Mouse (Mus musculus): Measurements from ENCODE around the gene Arfgef2.

Gene Arfgef2

DNA sequence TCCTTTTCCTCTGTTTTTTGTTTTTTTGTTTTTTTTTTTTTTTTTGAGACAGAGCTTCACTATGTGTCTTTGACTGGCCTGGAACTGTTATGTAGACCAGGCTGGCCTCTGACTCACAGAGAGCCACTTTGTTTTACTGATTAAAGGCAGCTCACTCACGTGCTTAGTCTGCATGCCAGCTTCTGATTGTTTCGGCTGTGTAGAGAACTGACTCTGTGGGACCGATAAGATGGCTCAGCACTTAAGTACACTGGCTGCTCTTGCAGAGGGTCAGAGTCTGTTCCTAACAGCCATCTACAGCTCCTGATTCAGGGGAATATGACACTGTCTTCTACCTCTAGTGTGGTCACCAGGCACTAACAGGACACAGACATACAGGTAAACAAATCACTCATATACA, 57.1 kb downstream of the Arfgef2 start:
- no peak for DNase-seq (ENCODE audit: low spot score)

DNA sequence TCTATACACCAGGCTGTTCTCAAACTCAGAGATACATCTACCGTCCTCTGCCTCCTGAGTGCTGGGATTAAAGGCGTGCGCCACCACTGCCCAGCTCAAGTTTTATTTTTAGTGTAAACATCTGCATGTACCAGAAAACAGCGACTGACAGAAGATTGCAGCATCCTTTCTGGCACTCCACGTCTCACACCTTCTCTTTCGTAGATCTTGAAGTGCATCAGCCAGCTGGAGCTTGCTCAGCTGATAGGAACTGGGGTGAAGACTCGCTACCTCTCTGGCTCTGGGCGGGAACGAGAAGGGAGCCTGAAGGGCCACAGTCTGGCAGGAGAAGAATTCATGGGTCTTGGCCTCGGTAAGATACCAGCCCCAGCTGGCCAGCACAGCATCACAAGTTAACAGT, 60.1 kb downstream of the Arfgef2 start:
- no peak for DNase-seq (ENCODE audit: low spot score)

DNA sequence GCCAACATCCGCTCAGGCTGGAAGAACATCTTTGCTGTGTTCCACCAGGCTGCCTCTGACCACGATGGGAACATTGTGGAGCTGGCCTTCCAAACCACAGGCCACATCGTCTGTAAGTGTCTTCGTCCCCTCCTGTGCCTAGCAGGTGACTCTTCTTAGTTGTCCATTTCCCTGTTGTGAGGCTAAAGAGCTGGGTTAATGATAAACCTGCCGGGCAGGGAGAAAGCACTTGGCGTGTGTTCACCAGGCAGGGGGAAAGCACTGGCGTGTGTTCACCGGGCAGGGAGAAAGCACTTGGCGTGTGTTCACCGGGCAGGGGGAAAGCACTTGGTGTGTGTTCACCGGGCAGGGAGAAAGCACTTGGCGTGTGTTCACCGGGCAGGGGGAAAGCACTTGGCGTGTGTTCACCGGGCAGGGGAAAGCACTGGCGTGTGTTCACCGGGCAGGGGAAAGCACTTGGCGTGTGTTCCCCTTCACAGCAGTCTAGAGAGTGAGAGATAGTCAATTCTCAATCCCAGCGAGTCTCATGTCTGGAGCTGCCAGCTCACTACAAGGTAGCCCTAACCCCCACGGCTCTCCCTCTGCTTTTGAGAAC, 65.0 kb downstream of the Arfgef2 start:
- DNase-seq (ENCODE audit: low spot score) = no peak

DNA sequence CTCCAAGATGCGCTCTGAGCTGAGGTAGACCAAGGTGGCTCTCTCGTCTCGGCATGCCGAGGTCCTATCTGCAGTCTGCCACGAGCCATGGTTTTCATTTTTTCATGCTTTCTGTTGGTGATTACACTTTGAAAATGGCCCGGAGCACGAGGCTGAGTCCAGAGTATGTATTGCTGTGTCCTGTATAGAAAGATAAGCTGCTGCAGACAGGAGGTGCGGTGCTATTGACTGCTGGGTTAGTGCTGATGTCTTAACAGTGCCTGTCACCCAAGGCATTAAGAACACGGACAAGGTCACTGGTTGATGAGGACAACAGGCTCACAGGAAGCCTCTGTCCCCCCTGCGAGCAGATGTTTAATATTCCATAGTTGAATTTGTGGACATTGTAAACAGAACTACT, 65.5 kb downstream of the Arfgef2 start:
- DNase-seq (ENCODE audit: low spot score) = no peak

DNA sequence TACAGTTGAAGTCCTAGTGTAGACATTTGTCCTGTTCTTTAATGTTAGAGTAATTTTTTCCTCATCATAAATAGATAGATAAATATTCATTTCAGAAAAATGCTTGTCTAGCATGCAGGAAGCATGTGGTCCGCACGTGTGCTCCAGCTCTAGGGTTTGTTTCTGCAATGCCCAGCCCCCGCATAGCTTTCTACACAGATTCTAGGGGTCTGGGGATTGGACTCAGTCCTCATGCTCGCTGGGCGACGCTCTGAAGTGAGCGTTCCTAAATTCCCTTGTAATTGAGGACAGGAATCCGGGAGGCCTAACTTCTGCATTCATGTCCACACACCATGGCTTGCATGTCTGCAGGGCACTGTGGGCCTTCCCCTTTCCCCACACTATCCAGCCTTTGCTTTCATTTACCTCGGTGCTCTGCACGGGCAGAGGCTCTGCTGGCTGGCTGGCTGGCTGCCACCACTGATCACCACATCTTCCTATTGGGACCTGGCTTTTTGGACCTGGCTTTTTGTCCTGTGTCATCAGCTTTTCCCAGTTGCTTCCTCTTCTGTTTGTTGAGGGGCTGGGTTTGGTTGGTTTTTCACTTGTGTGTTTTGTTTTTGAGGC, 69.4 kb downstream of the Arfgef2 start:
- no peak for DNase-seq (ENCODE audit: low spot score)

DNA sequence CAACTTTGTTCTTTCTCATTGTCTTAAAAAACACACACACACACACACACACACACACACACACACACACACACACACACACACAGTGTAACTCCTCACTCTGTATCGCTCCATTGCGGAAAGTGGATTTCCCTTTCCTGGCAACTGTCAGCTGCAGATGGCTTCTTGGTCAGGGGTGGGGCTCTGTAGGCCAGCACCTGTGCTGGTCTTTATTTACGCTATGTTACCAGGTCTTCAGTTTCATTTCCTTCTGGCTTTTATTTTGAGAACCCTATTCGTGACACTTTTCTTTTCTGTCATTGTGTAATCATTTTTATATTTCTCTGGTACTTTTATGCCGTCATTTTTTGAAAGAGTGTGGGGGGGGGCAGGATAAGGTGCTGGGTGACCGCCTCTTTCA, 70.2 kb downstream of the Arfgef2 start:
- no peak for DNase-seq (ENCODE audit: low spot score)

DNA sequence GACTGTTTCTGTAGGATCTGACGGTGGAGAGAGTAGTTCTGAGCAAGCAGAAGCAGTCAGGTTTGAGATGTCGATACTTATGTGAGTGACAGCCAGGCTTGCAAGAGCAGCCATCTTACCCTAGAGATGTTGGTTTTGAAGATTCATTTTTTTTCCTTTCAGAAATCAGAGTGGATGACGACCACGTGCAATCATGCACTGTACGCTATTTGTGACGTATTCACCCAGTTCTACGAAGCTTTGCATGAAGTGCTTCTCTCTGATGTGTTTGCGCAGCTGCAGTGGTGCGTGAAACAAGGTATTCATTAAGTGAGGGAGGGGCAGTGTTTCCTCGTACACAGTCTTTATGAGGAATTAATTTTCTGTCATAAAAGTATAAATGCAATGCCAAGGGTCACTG, 70.9 kb downstream of the Arfgef2 start:
- no peak for DNase-seq (ENCODE audit: low spot score)

DNA sequence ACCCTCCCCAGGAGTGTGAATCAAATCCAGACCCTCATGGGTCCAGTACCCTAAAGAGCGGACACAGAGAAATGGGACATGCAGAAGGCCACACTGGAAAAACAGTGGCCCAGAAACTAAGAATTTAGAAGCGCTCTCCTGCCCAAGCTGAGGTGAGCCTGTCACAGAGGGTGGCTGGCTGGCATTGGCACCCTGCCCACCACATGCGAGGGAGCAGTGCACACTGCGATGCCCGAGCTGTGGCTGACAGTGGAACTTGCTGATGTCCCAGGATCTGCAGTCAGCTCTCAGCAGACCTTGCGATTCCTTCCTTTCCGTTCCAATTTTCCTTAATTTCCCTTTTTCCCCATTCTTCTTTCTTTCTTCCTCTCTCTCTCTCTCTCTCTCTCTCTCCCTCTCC, 79.7 kb downstream of the Arfgef2 start:
- DNase-seq (ENCODE audit: low spot score) = no peak

DNA sequence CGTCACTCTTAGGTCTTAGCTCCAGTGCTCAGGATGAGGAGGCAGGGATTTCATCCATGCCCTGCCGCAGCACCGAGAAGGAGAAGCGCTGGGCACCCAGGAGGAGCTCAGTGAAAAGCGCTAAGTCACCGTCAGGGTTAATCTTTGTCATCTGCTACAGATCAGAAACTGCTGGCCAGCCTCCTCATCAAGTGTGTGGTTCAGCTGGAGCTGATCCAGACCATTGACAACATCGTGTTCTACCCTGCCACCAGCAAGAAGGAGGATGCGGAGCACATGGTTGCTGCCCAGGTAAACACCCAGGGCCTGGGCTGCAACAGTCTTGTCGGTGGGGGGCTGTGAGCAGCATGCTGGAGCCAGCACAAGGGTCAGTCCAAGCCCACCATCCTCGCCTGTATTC, 80.2 kb downstream of the Arfgef2 start:
- no peak for DNase-seq (ENCODE audit: low spot score)

DNA sequence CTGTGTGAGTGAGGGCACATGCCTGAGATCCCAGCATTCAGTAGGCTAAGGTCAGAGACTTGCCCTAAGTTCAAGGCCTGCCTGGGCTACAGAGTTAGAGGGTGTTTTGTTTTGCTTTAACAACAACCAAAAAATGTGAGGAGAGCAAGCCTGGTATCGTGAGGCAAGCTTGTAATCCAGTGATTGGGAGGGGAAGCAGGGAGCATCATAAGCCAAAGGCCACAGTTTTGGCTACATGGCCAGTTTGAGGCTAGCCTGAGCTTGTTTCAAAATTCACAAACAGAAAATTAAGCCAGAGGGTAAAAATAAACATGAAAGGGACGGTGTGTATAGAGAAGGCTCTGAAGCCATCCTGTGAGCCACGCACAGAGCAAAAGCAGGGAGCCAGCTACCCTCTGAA, 80.8 kb downstream of the Arfgef2 start:
- no peak for DNase-seq (ENCODE audit: low spot score)

DNA sequence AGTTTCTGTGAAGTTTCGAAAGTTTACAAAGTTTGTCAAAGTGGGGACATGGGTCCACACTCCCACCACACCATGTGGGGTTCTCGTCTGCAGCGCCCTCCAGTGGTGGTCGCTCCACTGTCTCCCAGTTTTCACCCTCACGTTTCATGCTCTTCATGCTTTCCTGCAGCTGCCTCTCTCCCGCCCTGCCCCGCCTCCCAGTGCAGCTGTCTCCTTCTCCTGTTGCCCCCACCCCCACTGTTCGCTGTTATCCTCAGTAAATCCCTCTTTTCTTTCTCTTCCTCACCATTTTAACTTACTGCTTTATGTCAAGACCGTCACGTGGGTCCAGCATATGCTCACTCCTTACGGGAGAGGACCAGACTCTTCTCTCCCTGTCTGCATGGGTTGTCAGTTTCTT, 82.4 kb downstream of the Arfgef2 start:
- DNase-seq (ENCODE audit: low spot score) = no peak

DNA sequence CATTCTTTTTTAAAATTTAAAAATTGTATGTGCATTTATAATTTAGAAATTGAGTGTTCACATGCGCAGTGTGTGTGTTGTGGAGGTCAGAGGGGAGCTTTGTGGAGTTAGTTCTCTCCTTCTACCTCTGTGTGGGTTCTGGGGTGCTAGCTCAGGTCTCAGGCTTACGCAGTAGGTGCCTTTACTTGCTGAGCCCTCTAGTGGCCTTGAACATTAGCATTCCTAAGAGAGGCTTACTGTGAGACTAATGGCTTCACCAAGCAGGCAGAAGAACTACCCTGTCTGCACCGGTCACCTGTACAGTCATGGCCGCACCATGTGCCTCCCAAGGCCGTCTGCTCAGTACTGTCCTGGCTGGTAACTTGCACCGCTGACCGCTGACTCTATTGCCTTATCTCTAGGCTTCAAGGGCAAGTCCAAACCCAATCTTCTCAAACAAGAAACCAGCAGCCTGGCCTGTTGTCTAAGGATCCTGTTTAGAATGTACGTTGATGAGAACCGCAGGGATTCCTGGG, 86.0 kb downstream of the Arfgef2 start:
- DNase-seq (ENCODE audit: low spot score) = no peak

DNA sequence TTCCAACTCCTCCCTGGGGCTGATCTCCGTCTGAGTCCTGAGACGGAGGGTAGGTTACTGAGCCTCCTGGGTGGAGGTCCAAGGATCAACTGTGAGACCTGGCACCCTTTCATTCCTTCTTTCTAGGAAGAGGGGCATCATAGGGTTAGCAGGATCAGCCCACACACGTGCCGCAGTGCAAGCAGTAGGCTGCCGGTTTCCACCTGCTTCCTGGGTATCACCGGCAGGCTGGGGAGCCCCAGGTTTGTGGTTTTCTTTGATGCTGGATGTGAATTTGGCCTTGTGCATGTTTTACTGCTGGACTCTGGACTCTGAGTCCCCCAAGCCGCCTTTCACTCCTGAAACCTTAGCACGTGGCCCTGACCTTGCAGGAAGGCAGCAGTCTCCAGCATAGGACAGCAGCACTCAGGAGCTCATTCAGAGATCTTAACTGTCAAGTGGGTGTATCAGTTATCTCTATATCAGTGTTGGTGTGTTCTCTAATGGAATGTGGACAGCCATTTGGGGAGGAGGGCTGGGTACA, 86.8 kb downstream of the Arfgef2 start:
- no peak for DNase-seq (ENCODE audit: low spot score)

DNA sequence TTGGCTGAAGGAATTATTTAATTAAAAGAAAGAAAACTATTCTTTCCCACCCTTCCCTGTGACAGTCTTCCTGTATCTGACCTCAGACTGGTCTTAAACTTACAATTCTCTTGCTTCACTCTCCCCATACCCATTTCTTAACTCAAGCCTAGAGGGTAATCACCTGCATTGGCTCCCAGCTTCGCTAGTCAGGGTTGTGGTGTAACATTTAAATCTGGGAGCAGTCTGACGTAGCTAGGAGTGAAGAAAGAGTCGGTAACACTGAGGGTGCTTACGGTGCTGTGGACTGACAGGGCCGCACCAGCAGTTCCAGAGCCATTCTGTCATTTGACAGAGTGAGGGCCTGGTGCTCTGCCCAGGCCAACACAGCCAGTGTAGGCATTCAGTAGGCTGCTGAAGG, 87.6 kb downstream of the Arfgef2 start:
- no peak for DNase-seq (ENCODE audit: low spot score)

DNA sequence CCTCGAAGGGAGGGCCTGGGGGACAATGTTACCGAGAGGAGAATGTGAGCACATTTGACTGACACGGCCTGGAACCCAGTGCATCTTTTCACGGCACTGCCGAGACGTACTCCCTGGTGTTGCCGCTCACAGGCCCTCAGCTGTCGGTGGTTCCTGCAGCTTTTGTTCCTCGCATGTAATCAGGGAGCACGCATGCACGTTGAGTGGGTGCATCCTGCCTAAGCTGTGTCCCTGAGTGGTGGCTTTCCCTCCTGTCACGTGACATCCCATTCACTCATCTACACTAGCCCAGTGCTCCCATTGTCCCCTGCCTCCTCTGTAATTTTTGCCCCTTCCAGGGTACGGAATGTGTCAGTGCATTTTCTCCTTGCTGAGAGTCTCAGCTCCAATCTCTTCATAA, 91.0 kb downstream of the Arfgef2 start:
- no peak for DNase-seq (ENCODE audit: low spot score)

DNA sequence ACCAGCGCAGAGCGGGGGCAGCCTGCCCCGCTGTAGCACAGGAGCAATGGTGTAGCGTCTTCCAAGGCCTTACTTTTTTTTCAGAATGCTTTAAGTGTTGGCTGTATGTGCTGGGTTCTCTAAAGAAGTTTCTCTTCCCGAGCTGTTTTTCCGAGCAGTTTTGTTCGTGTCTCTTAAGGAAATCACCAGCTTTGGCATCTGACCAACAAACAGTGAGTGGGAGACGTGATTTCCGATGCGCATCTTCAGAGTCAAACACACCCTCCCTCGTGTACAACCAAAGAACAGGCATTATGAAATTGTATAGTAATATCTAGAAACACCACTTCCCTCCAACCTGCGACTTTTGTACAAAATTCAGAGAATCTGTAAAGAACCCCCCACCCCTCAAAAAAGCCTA, 91.6 kb downstream of the Arfgef2 start:
- DNase-seq (ENCODE audit: low spot score) = no peak

DNA sequence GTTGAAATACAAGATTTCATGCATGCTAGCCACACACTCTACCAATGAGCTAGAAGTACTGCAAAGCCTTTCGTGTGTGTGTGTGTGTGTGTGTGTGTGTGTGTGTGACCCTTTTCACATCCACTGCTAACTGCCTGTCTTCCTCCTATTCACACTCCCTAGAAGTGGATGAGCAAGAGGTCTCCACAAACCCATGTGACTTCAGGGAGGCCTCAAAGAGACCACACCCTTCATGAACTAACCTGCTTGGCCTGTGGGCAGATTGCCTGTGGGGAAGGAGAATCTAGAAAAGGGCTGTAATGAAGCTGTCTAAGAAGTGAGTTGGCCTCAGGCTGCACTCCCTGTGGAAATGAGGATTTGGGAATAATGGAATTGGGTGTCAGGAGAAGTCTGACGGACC, 93.8 kb downstream of the Arfgef2 start:
- no peak for DNase-seq (ENCODE audit: low spot score)

DNA sequence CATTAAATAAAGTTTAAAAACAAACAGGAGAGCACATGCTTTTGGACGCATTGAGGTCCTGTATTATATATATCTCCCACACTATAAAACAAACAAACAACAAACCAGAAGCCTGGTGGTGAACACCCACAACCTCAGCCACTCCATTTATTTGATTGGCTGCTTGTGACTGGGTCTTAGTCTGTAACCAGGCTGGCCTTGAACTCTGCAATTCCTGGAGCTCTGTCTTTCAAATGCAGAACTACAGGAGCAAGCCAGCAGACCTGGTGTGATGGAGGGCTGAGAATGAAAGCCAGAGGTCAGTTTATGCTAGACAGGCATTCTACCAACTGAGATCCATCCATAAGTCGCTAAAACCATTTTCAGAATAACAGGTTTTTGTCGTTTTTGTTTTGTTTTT, 94.4 kb downstream of the Arfgef2 start:
- DNase-seq (ENCODE audit: low spot score) = no peak

DNA sequence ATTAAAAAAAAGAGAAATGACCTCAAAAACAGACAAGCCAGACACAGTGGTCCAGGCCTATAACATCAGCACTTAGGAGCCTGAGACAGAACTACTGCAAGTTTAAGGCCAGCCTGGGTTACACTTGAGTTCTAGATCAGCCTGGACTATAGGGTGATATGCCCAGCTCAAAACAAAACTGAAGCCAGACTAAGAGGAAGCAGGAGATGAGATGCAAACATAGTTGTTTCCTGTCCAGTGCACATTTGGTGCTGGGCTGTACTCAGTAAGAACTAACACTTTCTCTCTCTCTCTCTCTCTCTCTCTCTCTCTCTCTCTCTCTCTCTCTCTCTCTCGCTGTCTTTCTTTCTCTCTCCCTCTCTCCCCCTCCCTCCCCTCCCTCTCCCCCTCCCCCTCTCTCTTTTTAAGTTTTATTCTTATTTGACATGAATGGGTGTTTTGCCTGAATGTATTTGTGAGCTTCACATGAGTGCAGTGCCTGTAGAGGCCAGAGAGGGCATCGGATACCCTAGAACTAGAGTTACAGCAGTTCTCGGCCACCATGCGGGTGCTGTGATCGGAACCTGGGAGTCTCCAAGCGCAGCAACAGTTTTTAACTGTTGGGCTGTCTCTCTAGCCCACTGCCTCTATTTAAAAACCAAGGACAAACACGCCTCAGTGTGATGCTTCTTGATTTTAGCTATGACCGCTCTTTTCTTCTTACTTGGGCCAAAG, 95.6 kb downstream of the Arfgef2 start:
- DNase-seq (ENCODE audit: low spot score) = no peak

DNA sequence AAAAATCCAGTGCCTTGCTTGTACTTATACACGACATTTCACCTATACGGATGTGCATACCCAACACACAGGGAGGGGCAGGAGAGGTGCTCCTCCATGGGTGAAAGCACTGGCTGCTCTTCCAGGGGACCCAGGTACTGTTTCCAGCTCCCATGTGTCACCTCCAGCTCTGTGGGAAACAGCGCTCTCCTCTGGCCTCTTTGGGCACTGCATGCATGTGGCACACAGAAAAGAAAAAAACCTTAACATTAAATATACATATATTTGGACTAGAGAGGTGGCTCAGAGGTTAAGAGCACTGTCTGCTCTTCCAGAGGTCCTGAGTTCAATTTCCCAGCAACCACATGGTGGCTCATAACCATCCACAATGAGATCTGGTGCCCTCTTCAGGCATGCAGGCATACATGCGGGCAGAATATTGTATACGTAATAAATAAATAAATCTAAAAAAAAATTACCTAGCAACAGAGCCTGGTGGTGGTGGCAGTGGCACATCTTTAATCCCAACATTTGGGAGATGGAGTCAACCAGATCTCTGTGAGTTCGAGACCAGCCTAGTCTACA, 98.4 kb downstream of the Arfgef2 start:
- DNase-seq (ENCODE audit: low spot score) = no peak

DNA sequence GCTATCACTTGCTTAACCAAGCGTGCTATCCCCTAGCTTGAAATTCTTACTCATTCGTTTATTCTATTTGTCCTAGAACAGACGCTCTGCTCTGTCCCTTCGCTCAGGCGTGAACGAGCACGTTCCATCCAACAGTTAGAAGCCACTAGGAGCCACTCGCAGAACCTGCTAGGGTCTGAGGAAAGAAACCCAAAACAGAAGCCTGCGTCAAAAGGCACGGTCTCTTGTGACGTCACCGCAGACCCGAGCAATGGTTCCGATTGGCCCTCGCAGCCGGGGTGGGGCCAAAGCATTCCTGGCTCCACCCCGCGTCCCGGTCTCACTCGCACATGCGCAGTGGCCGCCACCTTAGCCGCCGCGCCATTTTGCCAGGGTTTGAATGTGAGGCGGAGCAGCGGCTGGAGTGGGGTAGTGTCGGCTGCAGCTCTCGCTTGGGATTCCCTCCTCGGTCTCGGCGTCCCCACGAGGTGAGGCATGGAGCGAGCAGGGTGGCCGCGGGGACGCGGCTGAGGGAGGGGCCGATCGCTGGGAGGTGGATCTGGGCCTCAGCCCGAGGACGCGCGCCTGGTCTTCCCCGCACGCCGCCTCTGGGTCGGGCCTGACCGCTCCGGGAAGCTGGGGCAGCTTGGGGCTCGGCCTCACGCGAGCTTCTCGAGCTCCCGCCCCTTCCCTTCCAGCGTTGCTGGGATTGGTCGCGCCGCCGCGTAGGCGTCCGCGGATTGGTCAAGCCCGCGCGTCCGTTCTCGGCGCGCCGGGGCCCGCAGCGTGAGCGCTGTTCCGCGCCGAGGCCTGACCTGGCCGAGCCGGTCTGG, 100.5 kb downstream of the Arfgef2 start, which contains the start of gene Cse1l:
Gene Cse1l, plus strand, starts transcription at position 330 of the 812 bp plus-strand sequence.
- peak; percentile 92 for DNase-seq (ENCODE audit: low spot score)

Measured in layer of hippocampus, adult 9-10 months (tissue).